Mouse (Mus musculus) erythroblast, embryonic 14.5 days (primary cell): ENCODE measurements around the gene Dab1.

ENCODE experiments used
- GATA1 ChIP-seq: IDR thresholded peaks from 2 replicates; pipeline ENCODE4 v1.6.1; 2012; ENCODE audit warnings: low read length, inconsistent platforms, mixed read lengths
- TAL1 ChIP-seq: IDR thresholded peaks from 3 replicates; pipeline ENCODE4 v1.6.1; 2012; ENCODE audit warnings: low read length, inconsistent platforms, mixed read lengths

- TF ChIP-seq TAL1 (no peak), GATA1 (no peak)
These were observed 836.0 kb downstream of the Dab1 start for GRCm38 (mm10) chr4:104455151-104455550.
